Mouse (Mus musculus): ENCODE results near the gene Tmem220.

Tmem220 gene

DNA sequence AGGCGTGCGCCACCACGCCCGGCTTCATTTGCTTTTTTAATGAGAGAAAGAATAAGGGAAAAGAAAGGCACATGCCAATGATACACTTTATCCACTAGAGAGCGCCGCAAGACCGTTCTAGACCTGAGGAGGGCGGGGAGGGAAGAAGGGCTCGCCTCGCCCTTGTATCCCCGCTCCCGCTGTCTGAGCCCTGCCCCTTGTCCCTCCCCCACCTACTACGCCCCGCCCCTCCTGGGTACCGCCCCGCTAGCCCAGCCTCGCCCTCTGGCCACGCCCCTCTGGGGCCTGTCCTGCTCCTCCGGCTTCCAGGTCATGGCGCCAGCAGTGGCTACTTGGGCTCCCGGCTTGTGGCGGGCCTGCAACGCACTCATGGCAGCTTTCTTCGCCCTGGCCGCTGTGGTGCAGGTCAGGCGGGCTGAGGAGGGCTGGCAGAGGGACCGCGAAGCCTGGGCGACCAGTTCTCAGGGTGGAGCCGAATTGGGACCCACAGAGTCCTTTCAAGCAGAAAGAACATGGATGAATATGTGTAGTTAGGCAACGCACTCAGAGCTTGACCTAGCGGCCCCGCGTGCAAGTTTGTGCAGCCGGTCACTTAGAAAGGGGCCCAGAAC is at the start of gene Tmem220:
Gene Tmem220, plus strand, starts transcription at position 288 of the 611 bp plus-strand sequence.
- peak; percentile 90 for DNase-seq

DNA sequence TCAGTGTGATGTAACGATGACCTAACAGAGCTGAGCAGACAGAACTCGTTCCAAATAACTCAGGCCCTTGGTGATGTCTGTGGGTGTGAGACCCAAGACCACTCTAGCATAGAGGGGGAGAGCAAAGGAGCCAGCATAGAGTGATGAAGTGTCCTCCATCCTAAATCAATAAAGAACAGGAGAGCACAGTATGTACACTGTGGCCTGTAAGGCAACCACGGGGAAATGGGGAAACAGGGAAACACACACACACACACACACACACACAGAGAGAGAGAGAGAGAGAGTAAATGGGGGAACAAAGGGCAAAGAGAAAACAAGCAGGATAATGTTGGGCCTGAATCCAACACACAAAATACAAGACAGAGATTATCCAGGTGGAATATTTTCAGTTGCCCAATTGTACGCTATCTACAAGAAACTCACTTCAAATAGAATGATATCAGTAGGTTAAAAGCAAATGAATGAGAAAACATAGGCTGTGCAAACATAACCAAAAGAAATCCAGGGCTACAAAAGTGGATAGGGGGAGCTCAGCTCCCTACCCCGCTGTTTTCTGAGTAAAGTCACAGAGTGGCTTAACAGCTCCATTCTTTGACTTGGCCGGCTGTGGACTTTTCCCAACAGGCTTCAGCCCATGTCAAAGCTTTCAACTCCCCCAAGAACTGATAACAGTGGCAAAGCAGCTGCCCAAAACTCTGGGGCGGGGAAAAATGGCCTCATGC is 49.2 kb upstream of the Tmem220 start:
- no peak for DNase-seq

DNA sequence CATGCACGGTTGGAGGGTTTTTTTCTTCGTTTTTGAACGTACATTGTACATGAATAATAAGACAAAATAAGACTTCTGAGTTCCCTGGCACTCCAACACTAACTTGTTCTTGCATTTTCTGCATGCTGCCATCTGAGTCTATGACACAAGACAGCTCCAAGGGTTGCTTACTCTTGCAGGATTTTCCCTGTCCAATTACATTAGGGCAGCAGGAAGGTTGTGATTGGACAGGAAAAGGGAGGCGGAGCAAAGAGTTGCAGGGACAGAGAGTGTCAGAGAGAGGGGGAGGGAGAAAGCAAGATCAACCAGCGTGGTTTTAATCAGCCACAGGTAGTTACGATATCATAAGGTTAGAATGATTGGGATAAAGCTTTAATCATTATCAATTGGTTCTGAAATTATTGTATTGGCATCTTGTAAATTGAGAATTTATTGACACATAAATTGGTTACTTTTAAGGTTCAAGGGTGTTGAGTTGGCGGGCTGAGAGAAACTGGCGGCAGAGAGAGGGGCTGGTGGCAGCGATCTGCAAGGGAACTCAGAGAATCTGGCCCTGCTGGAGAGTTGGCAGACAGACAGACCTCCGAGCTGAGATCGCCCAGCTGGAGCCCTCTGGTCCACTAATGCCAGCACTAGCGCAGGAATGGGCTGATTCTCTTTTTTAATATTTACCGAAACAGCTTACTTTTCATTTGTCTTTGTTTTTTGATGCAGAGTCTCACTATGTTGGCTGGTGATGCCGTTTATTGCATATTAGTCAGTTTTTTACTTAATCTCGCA is 43.4 kb upstream of the Tmem220 start:
- no peak for DNase-seq

DNA sequence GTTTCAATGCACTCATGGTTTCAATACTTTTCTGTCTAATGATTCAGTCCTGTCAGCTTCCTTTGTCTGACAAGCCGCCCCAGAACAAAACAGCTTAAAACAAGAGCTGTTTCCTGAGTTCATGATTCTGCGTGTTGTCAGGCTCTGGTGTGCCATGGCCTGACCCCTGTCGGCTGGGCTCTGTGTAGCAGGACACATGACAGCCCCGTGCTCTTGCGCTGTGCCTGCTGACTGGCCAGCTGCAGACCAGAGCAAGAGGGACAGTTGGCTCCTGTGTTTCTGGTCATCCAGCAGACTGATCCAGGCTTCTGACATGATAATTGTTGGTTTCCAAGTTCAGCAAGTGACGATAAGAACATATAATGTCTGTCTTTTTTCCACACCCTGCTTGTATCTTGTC is 42.2 kb upstream of the Tmem220 start:
- DNase-seq, result no peak

DNA sequence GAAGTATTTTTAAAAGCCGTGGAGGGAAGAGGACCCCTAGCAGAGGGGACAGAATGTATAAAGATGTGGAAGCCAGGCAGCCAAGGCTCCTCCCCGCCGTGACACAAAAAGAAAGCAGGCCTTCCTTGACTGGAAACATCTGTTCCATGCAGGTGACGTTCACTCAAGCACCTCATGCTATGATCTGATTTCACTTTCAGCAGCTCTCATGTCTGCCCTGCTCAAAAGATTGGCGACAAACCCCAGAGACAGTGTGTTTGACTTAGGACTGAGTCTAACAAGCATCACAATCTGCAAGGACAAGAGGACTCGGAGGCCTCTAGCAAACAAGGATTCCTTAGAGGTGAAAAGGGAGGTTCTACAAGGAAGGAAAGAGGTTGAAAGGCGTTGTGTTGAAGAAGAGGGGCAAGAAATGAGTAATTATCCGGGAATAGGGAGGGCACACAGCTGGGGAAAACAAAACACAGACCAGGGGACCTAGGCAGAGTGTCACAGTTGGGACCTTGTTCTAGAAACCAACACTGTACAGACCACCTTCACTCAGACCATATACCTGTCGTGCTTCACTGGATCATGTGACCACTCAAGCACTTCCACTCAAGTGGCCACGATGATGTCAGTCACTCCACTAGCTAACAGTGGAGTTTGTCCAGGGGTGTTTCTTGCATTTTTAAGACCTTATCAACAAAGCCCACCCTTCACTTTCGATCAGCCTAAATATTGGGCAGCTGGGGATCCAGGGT is 41.4 kb upstream of the Tmem220 start:
- no peak for DNase-seq

DNA sequence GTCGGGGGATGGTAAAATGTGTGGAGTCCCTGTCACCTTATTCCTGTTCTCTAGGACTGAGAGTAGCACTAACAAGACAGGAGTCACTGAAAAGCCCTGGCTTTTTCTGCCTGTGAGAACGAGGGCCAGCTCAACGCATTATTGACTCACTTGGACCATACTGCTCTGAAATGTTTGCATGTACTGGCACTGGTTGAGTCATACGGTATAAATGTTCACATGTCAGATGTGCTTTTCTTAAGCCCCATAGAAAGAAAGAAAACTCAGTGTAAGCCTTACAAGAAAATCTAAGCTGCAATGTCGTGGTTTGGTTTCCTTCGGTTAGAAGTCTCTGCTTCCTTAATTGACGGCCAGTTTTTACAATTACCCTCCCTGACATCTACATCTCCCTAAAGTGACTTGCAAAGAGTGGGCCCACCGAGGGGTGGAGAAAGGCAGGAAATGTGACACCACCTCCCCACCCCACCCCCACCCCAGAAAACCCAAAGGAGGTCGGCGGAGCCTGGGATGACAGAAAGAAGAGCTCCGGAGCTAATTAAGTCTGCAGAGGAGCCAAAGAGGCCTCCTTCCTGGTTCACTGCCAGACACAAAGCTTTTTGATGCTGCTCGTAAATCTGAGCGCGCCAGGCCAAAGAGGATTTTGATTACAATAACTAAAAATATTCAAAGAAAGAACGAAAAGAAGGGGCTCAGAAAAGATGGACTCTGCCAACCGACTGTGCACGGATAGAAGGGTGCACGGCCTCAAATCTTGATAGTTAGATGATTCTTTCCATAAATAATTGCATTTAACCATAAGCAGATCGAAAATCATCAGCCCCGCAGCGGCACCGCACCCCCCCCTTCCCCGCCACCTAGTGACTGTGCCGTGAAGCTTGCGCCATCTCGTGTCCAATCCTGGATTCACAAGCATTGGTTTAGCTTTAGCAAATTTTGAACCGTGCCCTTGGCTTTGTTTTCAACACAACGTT is 40.5 kb upstream of the Tmem220 start:
- DNase-seq, result peak; percentile 70

DNA sequence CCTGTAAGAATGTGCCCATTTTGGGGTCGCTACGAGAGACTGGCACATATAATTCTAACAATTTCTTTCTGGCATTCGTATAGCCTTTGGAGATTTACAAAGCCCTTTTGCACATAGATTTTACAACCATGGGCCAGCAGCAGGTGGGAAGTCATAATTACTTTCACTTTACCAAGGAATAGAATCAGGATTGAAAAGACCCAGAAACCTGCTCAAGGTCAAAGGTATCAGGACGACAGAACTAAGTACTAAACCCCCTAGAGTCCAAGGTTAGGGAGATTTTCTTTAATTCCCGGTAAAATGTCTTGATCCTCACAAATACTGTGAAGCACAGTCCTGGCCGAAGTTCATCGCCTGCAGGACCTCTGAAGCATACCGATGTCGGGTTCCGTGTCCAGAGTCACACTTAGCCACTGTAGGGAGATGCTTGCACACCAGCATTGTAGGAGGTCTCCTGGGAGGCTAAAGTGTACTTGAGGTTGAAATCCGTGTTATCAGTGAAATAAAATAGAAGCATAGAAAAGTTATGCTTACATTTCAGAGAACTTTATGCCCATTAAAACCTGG is 39.7 kb upstream of the Tmem220 start:
- DNase-seq, result no peak

DNA sequence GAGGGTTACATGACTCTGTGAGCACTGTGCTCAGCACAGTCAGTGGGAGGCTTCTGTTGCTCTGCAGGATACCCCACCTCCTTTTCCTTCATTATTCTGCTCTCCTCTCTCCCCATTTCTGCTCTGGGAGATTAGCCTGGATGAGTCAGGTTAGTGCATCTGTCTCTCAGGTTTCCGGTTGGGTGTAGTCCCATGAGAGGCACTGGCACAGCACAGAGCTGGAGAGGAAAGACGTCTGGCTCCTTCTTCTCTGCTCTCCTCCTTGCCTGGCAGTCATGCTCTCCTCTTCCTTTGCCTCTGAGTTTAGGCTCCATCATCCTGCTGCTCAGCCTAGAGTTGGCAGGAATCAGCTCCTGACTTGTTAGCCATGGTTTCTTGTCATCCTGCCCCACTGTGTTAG is 32.8 kb upstream of the Tmem220 start:
- no peak for DNase-seq

DNA sequence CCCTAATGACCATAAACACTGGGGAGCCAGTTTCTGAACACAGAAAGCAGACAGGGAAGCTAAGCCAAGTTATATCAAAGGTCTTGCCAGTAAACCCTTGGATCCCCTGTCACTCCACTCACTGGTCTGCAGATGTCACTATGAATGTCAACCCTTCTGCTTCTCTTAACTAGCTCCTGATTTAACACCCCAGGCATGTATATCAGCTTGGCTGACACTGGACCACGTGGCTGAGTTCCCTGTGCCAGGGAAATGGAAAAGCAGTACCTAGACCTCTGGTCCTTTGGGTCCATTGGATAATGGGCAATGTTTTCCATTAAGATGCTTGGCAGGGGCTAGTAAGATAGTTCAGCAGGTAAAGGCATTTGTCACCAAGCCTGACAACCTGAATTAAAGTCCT is 31.3 kb upstream of the Tmem220 start:
- DNase-seq, result no peak

DNA sequence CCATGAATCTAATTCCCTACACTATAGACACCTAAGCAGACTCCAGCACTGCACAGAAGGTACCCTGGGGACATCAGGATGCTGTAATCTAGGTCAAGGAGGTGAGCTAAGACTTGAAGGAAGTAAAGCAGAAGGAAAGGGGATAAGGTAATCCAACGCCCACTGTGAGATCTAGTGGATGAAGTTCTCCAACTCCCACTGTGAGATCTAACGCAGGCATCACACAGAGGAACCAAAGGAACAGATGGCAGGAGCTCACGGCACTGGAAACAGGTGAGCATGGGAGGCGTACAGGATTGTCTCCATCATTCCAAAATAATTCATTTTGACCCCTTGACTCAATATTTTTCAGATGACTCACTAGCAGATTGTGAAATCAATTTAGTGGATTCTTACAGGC is 28.5 kb upstream of the Tmem220 start:
- no peak for DNase-seq

DNA sequence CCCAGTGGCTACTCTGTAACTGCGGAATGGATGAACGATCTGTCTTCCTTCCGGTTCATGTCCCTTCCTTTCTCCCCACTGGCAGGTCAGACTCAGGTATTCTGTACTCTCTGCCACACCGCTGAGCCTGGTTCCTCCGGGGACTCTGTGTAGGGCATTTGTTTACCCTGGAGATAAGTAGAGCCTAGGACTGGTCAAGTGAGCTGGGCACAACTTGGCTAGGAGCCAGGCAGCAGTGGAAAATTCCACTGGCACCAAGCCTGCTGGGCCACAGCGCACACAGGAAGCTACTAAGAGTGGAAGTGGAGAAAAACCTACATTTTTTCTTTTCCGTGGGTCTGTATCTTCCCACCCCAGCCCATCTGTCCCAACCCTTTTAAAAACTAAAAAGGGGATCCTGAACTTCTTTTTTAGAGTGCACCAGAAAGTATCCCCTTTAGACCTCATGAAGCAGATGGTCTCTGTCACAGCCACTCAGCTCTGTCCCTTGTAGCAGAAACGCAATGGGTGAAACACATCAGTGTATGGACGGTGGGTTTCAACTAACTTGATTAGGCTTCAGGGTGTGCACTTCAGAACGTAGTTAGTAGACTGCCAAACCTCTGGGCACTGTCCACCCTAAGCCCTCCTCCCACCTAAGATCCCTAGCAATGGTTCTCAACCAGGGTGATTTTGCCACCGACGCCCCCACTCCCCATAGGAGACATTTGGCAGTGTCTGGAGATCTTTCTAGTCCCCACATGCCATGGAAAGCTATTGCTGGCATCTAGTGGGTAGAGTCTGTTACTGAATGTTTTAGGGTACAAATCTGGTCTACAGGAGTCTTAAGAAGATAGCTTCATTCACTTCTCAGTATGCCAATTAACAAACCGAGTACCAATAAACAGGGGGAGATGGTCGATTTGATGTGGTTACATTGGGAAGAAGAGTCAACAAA is 26.2 kb upstream of the Tmem220 start:
- DNase-seq, result peak; percentile 55

DNA sequence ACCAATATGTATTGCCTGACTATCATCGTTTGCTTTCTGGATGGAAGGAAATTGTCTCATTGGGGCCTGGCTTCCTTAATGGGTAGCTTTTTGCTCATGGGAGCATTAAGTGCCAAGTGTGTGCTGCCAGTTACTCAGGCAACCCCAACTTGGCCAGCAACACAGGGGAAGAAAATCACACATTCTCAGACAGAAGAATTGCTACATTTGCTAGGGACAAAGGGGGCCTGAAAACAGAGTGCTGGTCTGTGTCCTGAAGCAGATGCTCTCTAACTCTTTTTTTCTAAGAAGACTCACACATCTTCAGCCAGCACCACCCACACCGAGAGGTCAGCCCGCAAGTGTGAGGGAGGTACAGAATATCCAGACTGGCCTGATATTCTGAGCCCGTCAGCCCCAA is 24.3 kb upstream of the Tmem220 start:
- DNase-seq, result no peak

DNA sequence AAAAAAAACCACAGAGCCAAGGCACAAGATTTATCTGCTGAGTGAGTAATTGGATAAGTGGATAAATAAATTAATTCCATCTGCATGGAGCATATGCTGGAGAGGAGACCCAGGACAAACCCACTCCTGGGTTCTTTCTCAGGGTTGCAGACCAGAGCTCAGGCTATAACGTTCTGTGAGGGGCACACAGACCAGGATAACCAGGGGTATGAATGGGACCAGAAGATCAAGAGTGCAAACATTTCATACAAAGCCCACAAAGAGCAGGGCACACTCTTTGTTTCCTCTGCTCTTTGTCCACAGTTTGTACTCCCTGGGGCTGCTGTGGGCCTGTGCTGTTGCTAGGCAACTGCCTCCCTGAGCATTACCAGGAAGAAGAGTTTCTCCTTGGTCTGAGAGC is 23.2 kb upstream of the Tmem220 start:
- DNase-seq, result no peak

DNA sequence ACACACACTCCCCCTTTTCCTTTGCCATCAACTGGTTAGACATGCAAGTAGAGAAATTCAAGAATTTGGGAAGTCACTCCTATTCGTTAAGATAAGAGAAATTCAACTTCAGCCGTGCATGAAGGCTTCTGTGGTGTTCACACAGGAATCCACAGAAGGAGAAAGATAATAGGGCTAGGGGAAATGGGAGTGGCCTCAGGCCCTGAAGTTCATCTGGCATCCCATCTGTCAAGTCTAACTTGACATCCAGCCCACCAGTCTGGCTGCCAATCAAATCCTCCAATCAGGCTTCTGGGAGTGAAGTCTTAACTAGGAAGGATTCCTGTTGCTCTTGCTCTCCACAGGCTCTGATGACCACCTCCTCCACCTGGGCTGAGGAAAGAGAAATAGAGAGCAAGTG is 22.0 kb upstream of the Tmem220 start:
- DNase-seq, result no peak

DNA sequence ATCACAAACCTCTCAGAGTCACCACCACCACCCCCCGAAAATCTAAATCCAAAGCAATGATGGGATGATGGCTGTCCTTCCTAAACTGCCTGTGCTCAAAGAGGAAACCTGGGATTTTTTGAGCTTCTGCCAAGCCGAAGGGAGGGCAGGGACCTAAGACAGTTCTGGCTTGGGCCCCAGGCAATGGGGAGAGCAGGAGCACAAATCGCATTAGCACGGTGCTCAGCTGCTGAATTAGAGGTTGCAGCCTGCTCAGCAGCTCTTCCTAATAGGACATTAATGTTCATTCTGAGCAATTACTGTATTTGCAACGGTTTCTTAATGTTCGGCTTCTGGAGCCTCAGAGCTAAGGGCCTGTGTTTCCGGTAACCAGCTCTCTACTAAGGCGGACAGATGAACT is 17.0 kb upstream of the Tmem220 start:
- DNase-seq, result no peak

DNA sequence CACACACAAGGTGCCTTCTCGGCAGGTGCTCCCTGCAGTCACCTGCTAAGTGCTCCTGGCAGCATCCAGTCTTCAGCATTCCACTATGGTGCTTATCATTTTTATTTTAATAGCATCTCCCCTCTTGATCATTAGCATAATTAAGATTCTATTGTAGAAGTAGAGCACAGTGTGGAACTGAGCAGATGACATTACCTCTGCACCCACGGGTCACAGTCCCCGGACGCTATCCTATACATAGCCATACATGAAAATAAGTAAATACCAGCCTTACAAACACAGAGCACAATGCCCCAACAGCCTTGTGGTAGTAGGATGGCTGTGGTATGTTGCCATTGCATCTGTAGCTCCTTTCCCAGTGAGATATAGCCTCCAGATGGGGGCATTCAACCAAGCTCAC is 16.4 kb upstream of the Tmem220 start:
- no peak for DNase-seq

DNA sequence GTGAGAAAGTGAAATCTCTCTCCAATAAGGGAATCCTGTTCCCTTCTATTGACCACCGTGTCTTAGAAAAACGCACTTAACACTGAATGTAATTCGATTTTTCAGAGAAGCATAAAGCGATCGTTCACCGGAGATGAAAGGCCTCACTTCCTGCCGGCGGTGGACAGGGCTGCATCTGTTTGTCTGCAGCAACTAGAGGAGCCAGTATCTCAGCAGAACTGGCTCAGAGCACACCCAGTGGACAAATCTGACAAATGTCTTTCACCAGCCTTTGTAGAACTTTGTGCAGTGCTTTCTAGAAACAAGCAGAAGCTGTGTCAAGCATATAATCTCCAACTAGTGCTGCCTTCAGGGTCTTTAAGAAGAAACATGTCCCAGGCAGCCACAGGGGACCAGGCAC is 14.5 kb upstream of the Tmem220 start:
- no peak for DNase-seq

DNA sequence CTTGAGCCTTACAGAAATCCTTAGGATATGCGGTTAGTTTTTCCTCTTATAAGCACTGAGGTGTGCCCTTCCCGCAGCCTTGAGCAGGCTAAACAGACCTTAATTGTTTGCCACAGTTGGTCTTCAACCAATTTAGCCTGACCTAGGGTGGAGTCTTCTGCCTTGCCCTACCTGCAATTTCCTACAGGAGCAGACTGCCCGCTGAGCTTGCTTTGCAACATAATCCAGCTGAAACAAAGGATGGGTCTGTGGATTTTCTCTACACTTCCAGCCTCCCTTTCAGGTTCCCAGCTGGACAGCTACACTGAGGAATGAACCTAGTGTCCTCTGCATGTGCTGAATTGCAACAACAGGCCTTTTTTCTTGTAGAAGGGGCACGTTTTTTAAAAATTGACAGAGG is 13.3 kb upstream of the Tmem220 start:
- DNase-seq, result no peak

DNA sequence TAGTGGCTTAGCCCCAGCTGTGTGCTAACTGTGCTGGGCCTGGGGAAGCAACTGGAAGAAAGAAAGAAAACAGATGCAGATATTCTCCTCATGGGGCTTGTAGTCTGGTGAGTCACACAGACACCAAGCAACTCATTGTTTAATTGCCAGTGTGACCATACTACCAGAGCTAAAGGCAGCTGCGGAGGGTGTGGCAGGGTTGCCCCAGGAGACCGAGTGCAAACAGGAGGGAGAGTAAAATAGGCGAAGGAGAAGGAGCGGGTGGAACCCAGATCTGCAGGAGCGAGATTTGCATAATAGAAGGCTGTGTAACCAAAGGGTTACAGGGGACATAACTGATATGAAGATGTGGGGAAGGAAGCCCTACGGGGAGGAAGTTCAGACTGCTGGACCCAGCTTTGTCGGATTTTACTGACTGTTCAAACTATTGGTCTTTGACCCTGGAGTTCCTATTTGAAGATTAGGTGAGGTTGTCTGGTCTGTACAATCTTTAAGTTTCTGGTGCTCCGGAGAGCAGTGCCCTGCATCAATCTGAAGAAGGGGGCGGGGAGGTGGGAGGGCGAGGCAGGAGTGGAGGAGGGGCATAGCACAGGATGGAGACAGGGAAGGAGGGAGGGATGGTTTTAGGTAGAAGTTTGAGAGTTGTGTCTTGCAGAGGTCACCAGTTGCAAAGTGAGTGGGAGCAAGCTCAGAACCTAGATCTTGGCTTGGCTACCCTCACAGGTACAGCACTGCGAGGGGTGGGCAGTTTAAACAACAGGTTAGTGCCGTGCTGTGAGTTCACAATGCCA is 7.0 kb upstream of the Tmem220 start:
- no peak for DNase-seq
